Mouse (Mus musculus) ES-Bruce4 (cell line): Measurements from ENCODE around the gene Phactr1.

Experiments used
- CTCF ChIP-seq: IDR thresholded peaks from one replicate; pipeline ENCODE4 v1.8.1; 2011; ENCODE audit warnings: low read depth, low read length
- POLR2A ChIP-seq: IDR thresholded peaks from one replicate; pipeline ENCODE4 v1.8.1; 2011; ENCODE audit warnings: low read length; ENCODE audit not compliant: insufficient read depth

GRCm38 (mm10) chr13:43123895-43124682, 443.7 kb downstream of the Phactr1 start:
- TF ChIP-seq CTCF: no peak
- no peak for TF ChIP-seq POLR2A
